Mouse (Mus musculus) heart, postnatal 25 days (tissue): ENCODE results near the gene Kmt2b. TPM values are rescaled to one million over a fixed set of nuclear protein-coding genes. Genes with fewer than 3 reads are reported as not detected.
A peak's percentile ranks its signal among the peaks of the same experiment; 100 is the strongest.

ENCODE experiments used
- DNase-seq: peaks from one replicate; pipeline ENCODE4 v3.0.0; 2022; ENCODE audit warnings: low spot score
- intact Hi-C: fragments of 180-260 bp; cut with DNase I; formaldehyde crosslinking; loops from one replicate; pipeline ENCODE4 v1.15.1; 2025
- total RNA-seq, 2 experiments: library from RNA; stranded (reverse); gene quantifications; 2 replicates each; pipeline ENCODE4 v1.2.3; 2021

Kmt2b gene
- total RNA-seq, result 10 to 100 TPM; 17.5 to 22.7 TPM

DNA sequence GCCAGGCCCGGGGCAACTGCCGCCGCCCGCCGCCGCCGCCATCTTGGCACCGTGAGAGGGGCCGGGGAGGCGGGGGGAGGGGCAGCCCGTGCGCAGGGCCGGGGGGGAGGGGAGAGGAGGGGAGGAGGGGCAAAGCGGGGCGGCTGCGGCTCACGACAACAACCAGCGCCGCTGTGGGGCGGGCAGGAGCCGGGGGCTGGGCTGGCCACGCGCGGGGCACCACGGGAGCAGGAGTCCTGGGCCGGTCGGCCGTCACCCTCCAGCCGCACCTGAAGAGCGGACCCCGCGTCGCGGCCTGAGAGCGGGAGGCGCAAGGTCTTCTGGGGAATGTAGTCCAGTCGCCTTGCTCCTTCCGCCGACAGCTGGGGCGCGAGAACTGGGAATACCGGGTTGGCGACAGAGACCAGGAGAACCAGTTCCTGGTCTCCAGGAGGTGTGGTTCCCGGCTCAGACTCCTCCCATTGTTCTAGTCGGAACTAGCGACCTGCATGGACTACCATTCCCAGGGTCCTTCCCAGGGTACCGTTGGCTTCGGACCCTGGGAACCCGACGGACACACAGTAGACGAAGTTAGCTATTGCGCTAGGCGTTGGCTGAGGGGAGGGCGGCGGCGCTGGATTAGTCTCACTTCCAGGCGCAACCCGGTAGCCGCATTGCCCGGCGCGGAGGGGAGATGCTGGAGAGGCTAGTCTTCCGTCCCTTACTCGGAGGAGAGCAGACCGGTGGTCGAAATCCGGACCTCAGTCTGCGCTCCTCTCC is at the start of gene Kmt2b:
TSS of gene Kmt2b (minus strand) at position 51 of the 759 bp plus-strand sequence.
- DNase-seq, result peak; percentile 97
- intact Hi-C loops, result loop anchor here (1.0 to 10.0 kb wide), 3 partner anchors 24 to 366 kb away; partner anchors contain the start of gene Usf2

DNA sequence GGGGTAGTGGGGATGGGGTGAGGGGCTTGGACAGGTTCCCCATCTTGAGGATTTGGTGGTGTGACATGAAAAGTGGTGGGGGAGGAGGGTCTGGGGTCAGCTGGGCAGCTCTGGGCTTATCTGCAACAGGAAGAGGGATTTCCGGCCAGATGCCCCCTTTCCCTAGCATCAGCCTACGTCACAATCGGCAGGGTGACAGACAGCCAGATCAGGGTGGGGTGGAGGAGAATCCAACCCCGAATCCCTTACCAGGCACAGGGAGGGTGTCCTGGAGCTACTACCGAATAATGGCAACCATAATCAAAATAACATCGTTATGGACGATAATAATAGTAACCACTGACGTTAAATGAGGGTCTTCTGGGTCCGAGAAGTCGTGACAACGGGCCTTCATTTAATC is 47.9 kb upstream of the Kmt2b start:
- DNase-seq, result no peak
- intact Hi-C loops, result no loop called here

DNA sequence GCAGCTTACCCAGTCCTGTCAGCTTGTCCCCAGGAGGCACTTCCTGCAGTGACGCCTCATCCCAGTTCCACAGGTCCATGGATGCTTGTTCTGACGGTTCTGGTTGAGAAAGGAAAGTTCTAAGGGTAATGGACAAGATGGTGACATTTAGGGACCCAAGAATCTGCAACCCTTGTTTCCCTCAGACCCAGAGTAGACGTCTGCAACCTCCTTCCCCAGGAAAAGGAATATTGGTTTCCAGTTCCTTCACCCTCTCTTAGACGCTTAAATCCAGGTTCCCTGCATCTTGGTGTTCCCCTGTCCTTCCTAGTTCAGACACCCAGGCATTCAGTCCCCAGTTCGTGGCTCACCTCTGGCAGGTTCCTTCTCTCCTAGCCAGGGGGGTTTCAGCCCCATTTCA is 47.2 kb upstream of the Kmt2b start, which contains the start of gene Etv2:
TSS of gene Etv2 (minus strand) at position 101 of the 400 bp plus-strand sequence.
- intact Hi-C loops, result no loop called here
- DNase-seq, result no peak

DNA sequence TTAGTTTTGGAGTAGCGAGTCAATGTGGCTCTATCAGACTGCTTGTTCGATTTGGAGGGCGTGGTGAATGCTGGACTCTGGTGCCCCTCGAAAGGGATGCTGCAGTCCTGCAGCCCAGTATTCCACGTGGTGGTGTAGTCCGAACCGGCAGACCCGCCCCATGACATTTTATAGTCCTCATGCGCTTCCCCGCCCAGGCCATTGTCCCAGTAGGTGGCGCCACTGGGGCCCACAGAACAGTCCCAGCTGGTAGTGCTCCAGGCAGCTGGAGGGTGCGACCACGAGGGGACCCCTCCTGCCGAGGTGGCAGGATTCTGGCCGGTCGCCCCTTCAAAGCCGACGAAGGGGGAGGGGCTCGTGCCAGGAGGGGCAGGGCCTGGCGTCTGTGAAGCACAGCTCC is 46.1 kb upstream of the Kmt2b start:
- no peak for DNase-seq
- intact Hi-C loops, result no loop called here

DNA sequence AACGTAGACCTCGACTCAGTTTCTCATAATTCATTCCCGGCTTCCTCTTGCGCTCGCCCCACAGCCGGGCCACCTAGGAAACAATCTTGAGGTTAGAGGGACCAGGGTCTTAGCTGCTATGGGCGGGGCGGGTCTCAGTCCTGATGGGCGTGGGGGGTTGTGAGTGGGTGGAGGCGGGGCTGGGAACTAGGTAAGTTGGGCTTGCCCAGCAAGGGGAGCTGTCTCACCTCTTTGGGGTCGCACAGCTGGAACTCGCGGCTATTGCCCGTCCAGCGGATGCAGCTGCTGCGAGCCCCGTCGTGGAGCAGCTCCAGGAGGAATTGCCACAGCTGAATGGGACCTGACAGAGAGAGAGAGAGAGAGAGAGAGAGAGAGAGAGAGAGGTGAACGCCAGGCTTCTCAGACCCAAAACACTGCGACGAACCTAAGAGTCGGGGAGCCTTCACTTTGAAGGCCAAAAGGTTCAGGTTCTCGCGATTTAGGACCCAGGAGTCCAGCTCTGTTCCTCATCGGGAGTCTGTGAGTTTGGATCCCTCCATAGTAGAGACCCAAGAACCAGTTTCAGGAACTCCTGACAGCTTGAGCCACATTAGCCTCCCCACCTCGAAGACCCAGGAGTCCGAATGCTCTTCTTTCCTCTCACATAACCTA is 45.4 kb upstream of the Kmt2b start:
- intact Hi-C loops, result no loop called here
- no peak for DNase-seq

DNA sequence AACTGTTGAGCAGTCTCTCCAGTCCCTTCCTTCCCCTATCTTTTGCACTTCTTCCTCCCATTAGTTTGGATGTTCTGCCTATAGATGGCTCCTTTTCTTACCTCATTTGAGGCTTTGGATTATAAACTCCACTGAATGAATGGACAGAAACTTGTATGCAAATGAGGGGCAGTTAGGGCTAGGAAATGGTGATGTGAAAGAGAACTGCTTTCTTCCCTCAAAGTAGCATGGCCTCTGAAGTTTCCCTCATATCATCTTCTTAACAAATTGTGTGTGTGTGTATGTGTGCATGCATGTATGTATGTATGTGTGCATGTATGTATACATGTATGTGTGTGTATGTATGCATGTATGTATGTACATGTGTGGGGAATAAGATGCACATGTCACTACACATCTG is 40.5 kb upstream of the Kmt2b start:
- no peak for DNase-seq
- intact Hi-C loops, result loop anchor here (10.0 kb wide), 1 partner anchor 254 kb away; no protein-coding TSS in a partner anchor

DNA sequence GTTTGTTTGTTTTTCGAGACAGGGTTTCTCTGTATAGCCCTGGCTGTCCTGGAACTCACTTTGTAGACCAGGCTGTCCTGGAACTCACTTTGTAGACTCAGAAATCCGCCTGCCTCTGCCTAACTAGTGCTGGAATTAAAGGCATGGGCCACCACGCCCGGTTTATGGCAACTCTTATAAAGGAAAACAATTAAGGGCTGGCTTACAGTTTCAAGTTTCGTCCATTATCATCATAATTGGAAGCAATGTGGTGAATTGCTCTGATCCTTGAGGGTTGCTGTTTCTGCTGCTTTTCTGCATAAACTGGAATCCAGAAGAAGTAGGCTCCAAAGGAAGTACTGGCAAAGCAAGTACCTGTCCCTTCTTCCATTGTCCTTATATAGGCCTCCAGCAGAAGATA is 38.1 kb upstream of the Kmt2b start:
- DNase-seq, result no peak
- intact Hi-C loops, result loop anchor here (2.0 to 10.0 kb wide), 2 partner anchors 22 to 252 kb away; no protein-coding TSS in a partner anchor

DNA sequence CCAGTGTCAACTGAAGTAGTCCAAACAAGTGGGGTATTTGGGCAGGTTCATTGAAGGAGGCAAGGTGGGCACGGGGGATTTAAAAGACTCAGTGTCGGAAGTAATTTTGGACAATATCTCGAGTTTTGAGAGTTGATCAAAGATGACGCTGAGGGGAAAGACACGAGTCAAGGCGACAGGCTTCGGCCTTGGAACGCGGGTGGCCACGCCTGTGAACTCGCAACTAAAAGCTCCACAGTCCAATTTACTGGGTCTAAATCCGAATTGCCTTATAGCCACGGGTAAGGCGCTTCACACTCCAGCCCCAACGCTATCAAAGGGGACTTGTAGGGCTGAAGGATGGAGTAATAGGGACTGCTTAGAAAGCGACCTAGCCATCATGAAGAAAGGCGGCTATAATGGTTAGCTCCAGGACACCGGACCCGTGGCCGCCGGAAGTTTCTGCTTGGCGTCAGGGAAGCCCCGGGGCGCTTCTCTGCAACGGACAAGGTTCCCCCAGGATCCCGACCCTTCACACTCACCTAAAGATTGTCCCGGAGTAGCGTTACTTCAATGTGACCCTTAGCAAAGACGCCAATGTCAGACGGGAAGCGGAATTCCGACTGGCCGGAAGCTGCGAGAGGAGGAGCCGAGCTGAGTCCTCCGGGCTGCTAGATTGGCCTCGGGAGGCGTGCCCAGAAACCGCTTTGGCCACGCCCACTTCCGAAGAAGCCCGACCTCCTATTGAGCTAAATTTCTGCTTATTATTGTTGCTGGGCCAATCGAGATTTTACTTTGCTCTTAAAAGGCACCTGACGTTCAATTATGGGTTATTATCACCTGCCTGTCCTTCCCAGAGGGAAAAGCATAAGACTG is 37.2 kb upstream of the Kmt2b start, which contains the start of gene Cox6b1:
TSS of gene Cox6b1 (minus strand) at position 622 of the 855 bp plus-strand sequence.
- intact Hi-C loops, result loop anchor here (2.0 to 10.0 kb wide), 2 partner anchors 23 to 251 kb away; no protein-coding TSS in a partner anchor
- peak; percentile 80 for DNase-seq

DNA sequence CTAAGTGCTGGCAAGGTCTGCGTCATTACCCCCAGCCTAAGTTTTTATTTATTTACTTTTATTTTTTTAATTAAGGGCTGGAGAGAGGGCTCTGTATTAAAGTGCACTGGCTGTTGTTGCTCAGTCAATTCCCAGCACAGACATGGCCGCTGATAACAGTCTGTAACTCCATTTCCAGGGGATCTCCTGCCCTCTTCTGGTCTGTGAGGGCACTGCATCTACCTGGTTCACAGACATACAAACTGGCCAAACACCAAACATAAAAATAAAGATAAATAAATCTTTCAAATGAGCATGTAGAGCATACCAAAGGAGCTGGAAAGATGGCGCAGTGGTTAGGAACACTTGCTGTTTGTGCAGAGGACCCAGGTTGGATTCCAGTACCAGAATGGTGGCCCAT is 30.7 kb upstream of the Kmt2b start:
- intact Hi-C loops, result no loop called here
- DNase-seq, result no peak

DNA sequence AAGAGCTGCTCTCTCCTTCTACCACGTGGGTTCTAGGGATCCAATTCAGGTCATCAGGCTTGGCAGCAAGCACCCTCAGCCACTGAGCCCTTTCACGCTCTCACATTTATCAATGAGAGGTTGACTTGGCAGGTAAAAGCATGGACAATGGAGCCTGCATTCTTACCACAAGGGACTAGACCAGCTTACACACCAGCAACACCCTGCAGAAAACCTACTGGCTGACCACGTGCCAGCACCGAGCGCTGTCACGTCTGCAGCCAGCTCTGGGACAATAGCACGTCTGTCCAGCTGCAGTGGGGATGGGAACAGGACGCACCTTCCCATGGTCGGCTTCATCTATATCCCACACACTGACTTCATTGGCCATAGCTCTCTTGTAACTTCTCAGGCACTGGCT is 30.1 kb upstream of the Kmt2b start:
- intact Hi-C loops, result no loop called here
- no peak for DNase-seq

DNA sequence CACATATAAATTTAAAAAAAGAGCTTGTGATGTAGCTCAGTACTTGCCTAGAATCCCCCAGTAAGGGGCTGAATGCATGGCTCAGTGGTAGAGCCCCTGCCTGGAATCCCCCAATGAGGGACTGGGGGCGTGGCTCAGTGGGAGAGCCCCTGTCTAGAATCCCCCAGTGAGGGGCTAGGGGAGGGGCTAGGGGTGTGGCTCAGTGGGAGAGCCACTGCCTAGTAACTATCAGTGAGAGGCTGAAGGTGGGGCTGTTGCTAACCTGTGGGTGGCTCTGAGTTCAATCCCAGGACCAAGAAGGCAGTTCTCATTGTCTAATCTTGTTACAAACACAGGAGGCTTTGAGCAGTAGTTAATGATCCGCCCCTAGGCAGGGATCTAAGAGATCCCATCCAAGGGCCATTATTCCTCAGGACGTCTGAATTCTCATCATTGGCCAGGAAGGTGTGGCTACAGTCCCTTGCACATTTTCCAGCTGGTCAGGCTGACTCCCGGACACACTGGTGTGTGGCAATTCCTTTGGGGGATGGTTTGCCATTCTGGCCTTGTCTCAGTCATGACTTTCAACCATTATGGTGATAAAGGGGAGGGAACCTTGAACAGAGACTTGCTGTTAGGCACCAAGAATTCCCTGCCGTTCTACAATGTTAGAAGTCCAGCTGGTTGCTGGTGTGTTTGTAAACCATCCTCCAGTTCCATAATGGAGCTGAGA is 26.7 kb upstream of the Kmt2b start:
- intact Hi-C loops, result no loop called here
- no peak for DNase-seq

DNA sequence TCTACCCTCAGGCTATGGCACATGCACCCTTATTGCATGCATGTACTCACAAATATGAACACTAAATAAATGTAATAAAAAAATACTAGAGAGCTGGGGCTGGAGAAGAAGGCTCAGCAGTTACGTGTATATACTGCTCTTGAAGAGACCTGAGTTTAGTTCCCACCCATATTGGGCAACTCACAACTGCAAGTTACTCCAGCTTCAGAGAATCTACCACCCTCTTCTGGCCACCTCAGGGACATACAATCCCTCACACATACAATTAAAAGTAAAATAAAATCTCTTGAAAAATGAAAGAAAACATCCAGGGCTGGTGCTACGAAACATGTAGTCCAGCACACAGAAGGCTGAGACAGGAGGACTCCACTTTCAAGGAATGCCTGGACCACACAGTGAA is 25.9 kb upstream of the Kmt2b start:
- DNase-seq, result no peak
- intact Hi-C loops, result no loop called here

DNA sequence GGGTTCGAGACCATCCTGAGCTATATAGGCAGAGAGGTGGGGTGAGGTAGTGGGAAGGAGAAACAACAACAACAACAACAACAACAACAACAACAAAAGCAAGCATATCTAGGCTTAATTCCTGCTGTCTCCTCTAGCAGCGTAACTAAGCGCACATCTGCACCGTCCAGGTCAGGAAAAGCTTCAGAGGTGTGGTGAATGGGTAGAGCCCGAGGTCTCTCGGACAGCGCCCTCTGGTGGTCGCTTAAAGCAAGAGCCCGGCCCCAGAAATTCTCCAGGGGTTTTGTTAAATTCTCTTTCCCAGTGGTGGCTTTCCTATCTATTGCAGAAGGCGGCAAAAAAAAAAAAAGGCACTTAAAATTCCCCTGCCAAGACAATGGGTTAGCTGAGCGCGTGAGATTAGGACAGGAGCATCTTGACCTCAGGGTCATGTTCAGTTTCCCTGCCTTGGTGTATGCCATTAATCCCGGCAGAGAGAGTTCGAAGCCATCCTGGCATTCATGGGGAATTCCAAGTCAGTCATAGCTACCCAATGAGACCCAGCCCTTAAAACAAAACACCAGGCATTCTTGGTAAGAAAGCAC is 25.1 kb upstream of the Kmt2b start:
- no peak for DNase-seq
- intact Hi-C loops, result loop anchor here (1.0 kb wide), 1 partner anchor 24 kb away; no protein-coding TSS in a partner anchor

DNA sequence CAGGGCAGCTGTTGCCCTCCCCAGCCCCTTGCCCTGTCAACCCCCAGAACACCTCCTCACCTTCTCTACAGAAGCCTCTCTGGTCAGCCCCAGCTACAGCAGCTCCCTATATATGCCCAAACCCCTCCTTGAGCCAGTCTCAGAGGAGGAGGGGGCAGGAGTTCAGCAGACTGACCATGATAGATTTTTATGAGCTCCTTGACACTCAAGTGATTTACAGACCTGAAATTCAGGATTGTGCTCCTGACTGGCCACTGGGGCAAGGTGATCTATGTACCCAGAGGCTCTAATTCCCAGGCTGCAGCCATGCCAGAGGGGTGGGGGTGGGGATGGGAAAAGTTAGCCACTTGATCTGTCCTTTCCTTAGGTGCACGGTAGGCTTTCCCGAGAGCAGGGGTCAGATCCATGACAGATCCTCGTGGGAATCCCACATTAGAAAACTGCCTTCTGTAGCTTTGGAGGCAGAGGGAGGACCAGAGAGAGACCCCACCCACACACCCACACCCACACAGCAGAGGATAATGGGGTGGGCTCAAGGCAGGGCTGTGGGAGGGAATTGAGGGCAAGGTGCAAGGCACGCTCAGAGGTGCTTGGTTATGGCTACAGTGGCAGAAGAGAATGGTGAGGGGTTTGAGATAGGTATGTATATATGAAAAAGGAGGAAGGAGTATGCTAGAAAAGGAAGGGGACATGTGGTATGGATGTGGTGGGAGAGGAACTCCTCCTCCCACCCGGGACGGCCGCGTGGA is 24.3 kb upstream of the Kmt2b start, which contains the start of gene Upk1a:
TSS of gene Upk1a (minus strand) at position 194 of the 749 bp plus-strand sequence.
- no peak for DNase-seq
- intact Hi-C loops, result loop anchor here (1.0 kb wide), 1 partner anchor 24 kb away; no protein-coding TSS in a partner anchor

DNA sequence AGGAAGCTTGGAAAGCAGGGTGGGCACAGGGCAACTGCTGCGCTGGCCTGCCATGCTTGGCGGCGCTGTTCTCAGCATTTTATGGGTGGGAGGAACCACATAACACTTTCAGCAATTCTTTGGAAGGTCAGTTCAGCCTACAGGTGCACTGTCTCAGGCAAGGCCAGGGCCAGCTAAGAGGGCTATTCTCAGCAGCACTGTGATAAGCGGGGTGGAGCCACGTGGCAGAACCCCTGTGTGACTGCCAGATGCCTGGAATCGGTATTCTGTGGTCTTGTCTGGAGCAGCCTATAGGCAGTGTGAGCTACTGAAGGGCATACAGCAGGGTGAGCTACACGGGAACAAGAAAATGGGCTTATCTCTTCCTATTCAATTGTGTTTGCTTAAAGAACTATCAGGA is 21.5 kb upstream of the Kmt2b start:
- intact Hi-C loops, result no loop called here
- no peak for DNase-seq

DNA sequence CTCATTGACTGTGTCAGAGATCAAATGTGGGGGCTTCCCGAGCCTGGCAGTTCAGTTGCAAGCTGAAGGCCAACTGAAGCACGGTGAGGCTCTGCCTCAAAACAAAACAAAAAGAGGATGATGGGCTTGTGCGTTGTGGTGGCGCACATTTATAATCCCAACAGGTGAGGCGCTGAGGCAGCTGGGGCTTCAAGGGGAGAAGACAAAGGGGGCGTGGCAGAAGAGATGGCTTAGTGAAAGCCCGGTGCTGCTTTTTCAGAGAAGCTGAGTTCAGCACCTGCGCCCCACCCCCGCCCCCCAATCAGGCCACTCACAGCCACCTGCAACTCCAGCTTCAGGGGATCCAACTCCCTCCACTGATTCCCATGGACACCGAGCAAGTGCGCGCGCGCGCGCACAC is 19.9 kb upstream of the Kmt2b start:
- DNase-seq, result no peak
- intact Hi-C loops, result no loop called here

DNA sequence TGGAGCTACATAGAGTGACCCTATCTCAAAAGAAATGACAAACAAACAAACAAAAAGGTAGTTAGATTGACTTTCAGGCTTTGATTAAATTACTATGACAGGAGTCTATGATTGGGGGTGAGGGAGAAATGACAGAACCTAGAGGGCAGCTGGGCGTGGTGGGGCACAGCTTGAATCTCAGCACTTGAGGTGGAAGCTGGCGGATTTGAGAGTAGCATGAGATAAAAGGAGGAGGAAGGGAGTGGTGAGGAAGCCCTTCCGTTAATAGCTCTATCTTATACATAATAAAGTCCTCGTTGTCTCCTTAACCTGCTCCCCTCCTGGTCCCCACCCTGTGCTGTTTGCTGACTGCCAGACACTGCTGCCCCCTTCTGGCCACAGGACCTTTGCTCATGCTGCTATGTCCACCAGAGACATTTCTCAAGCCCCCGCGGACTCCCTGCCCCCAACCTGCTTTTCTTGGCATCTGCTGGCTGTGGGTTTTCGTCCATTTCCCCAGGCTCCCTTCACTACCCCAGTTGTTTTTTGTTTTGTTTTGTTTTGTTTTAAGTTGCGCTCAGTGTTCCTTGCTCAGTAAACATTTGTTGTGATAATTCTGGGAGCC is 19.3 kb upstream of the Kmt2b start:
- intact Hi-C loops, result no loop called here
- DNase-seq, result no peak

DNA sequence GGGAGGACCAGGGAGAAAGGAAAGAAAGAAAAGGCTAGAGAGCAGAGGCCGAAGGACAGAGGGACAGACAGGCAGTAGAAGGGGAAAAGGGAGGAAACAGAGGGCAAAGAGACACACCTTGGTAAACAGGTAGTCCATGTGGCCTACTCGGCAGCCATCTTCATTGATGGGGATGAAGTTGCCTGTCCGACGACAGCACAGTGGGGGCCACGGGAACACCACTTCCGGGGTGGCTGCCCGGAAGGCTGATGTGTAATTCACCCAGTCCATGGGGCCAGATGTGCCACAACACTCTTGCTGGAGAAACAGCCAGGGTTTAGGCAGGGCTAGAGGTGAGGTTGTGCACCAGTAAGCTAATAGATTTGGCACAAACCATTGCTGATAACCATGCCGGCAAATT is 16.4 kb upstream of the Kmt2b start:
- DNase-seq, result no peak
- intact Hi-C loops, result loop anchor here (2.0 kb wide), 1 partner anchor 14 kb away; no protein-coding TSS in a partner anchor
